Mouse (Mus musculus): Measurements from ENCODE around the gene Dnaaf2.
"Not testable (repeated sequence)": the region's sequence is repeated elsewhere in the genome, so short reads cannot be mapped to it uniquely, and the experiment has no call there.

The Dnaaf2 gene

GRCm38 (mm10) chr12:69197378-69198163 lies 658 bp downstream of the Dnaaf2 start:
- peak; percentile 40 to 55 for DNase-seq

GRCm38 (mm10) chr12:69196444-69197377 lies 1.5 kb downstream of the Dnaaf2 start, which contains the start of gene Gm49383:
Gene Gm49383 (minus strand): TSS chr12:69197104.
- DNase-seq = peak; percentile 70 to 75

GRCm38 (mm10) chr12:69192637-69193036 lies 5.6 kb downstream of the Dnaaf2 start:
- no peak for DNase-seq

GRCm38 (mm10) chr12:69191396-69191795 lies 6.8 kb downstream of the Dnaaf2 start:
- no peak for DNase-seq

GRCm38 (mm10) chr12:69190522-69190921 lies 7.7 kb downstream of the Dnaaf2 start:
- no peak for DNase-seq

- no peak for DNase-seq
Measured at GRCm38 (mm10) chr12:69190074-69190473, 8.2 kb downstream of the Dnaaf2 start.

GRCm38 (mm10) chr12:69186811-69187471 lies 11.3 kb downstream of the Dnaaf2 start:
- no peak for DNase-seq

- DNase-seq = no peak
Measured at GRCm38 (mm10) chr12:69185371-69185770, 12.9 kb downstream of the Dnaaf2 start.

- peak in 1 of 2 experiments; percentile 61 for DNase-seq
Measured at GRCm38 (mm10) chr12:69184342-69185295, 13.6 kb downstream of the Dnaaf2 start.

- peak; percentile 99 to 100 for DNase-seq
Measured at GRCm38 (mm10) chr12:69183583-69184308, 14.5 kb downstream of the Dnaaf2 start, which contains the start of the genes Rpl36al and Mgat2. Gene Rpl36al (minus strand): TSS chr12:69184083. Gene Mgat2 (plus strand): TSS chr12:69184157.

GRCm38 (mm10) chr12:69181800-69182199 lies 16.4 kb downstream of the Dnaaf2 start:
- no peak for DNase-seq

- DNase-seq = no peak
Measured at GRCm38 (mm10) chr12:69179371-69179770, 18.9 kb downstream of the Dnaaf2 start.

GRCm38 (mm10) chr12:69177526-69177925 lies 20.7 kb downstream of the Dnaaf2 start:
- DNase-seq = no peak

GRCm38 (mm10) chr12:69175975-69176374 lies 22.3 kb downstream of the Dnaaf2 start:
- no peak for DNase-seq

- no peak for DNase-seq
Measured at GRCm38 (mm10) chr12:69171307-69171706, 26.9 kb downstream of the Dnaaf2 start.

- peak; percentile 82 to 92 for DNase-seq
Measured at GRCm38 (mm10) chr12:69168461-69169106, 29.6 kb downstream of the Dnaaf2 start, which contains the start of gene Lrr1. Gene Lrr1 (plus strand): TSS chr12:69168814.

- DNase-seq = no peak
Measured at GRCm38 (mm10) chr12:69167656-69168460, 30.4 kb downstream of the Dnaaf2 start.

- DNase-seq = not testable (repeated sequence)
Measured at GRCm38 (mm10) chr12:69166861-69167581, 31.2 kb downstream of the Dnaaf2 start.

- DNase-seq = no peak
Measured at GRCm38 (mm10) chr12:69164904-69165303, 33.3 kb downstream of the Dnaaf2 start.

All from cerebellum, postnatal 36 days (tissue).